Mouse (Mus musculus): Measurements from ENCODE around the gene Adcy6. TPM values are rescaled to one million over a fixed set of nuclear protein-coding genes. Genes with fewer than 3 reads are reported as not detected.
A peak's percentile ranks its signal among the peaks of the same experiment; 100 is the strongest.

Adcy6 gene
- polyA plus RNA-seq, 1 experiment from 2014 or later: 9.5 TPM

DNA sequence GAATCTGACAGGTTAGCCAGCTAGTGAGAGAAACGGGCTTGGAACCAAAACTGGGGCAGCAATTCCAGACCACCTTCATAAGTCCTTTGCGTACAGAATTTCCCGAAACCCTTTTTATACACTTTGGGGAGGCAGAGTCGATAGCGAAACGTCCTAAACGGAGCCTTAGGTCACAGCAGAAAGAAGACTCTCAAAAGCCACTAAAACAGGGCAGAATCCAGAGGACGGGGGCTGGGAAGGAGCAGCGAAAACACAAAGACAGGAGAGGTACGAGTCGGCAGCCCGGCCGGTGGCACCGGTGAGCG, 43.0 kb downstream of the Adcy6 start:
- ATAC-seq (ENCODE audit: low FRiP score, low TSS enrichment) (no peak), DNase-seq (ENCODE audit: low spot score) (no peak)
- H3K4me3 ChIP-seq (ENCODE audit: low read depth, low read length): peak overlapping the region; percentile 88
- TF ChIP-seq CTCF (IDR thresholded peaks at IDR 0.05; ENCODE audit: low read depth): no peak
- no peak for TF ChIP-seq EP300 (optimal IDR thresholded peaks at IDR 0.05)
- peak overlapping the region; percentile 63 for H3K4me2 ChIP-seq (replicated peaks; ENCODE audit: low read depth)
- H3K9me3 ChIP-seq (ENCODE audit: control insufficient read depth, low read length): no peaks in the 10 kb centered on the region
- H3K27me3 ChIP-seq (ENCODE audit: control insufficient read depth, insufficient read depth, low read length): no peaks in the 10 kb centered on the region
- no peaks in the 10 kb centered on the region for H3K4me1 ChIP-seq (replicated peaks; ENCODE audit: control insufficient read depth, insufficient read depth)
- H3K27ac ChIP-seq (replicated peaks): peak overlapping the region; percentile 99
- WGBS: under 1% methylated on average over 15 of the region's 15 CpGs
- no peaks in the 10 kb centered on the region for H3K36me3 ChIP-seq (ENCODE audit: control insufficient read depth, insufficient read depth, low read length)
- peak overlapping the region; percentile 90 for H3K9ac ChIP-seq (ENCODE audit: low read length)

DNA sequence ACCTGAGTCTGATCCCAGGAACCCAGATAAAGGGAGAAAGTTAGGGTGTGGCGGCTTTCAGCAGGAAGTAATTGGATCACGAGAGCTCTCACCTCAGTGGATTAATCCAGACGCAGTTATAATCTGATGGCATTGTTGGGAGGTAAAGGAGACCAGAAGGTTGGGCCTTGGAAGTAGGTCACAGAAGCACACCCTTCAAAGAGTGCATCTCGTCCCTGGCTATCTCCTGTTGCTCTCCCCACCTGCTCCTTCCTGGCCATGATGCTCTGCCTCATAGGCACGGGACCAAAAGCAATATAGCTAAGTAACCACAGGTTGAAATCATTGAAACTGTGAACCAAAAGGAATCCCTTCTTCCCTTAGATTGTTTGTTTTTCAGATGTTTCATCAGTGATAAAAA, 52.7 kb downstream of the Adcy6 start:
- Histone ChIP-seq H3K36me3 (ENCODE audit: control insufficient read depth, insufficient read depth, low read length) (peaks cover 20% of the 10 kb centered on the region), H3K4me1 (replicated peaks; ENCODE audit: control insufficient read depth, insufficient read depth) (no peaks in the 10 kb centered on the region), H3K27me3 (ENCODE audit: control insufficient read depth, insufficient read depth, low read length) (no peaks in the 10 kb centered on the region), H3K4me2 (replicated peaks; ENCODE audit: low read depth) (no peak overlapping the region), H3K9me3 (ENCODE audit: control insufficient read depth, low read length) (no peaks in the 10 kb centered on the region), H3K27ac (replicated peaks) (no peak overlapping the region), H3K4me3 (ENCODE audit: low read depth, low read length) (no peak overlapping the region), H3K9ac (ENCODE audit: low read length) (no peak overlapping the region)
- no peak for DNase-seq (ENCODE audit: low spot score)
- TF ChIP-seq EP300 (optimal IDR thresholded peaks at IDR 0.05) (no peak), CTCF (IDR thresholded peaks at IDR 0.05; ENCODE audit: low read depth) (no peak)
- no peak for ATAC-seq (ENCODE audit: low FRiP score, low TSS enrichment)
- WGBS: 84% methylated on average over 5 of the region's 5 CpGs

DNA sequence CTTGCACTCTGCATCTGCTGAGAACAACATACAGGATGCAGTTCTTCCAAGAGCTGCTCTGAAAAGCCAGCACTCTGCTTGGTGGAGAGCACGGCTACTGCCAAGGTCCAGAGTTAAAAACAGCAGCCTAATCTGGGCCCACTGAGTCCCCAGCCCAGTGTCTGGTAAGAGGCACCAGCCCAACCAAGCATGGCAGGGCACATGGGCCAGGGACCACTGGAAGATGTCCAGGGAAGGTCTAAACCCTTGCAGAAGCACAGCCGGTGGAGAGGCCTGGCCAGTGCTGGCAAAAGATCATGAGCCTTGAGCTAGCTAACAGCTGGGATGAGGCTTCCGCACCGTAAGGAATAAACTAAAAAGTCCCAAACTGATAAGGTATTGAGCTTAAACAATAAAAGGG, 54.0 kb downstream of the Adcy6 start:
- TF ChIP-seq CTCF (IDR thresholded peaks at IDR 0.05; ENCODE audit: low read depth) (no peak), EP300 (optimal IDR thresholded peaks at IDR 0.05) (no peak)
- Histone ChIP-seq H3K27me3 (ENCODE audit: control insufficient read depth, insufficient read depth, low read length) (no peaks in the 10 kb centered on the region), H3K4me3 (ENCODE audit: low read depth, low read length) (no peak overlapping the region), H3K4me1 (replicated peaks; ENCODE audit: control insufficient read depth, insufficient read depth) (no peaks in the 10 kb centered on the region), H3K9ac (ENCODE audit: low read length) (no peak overlapping the region), H3K9me3 (ENCODE audit: control insufficient read depth, low read length) (no peaks in the 10 kb centered on the region), H3K27ac (replicated peaks) (no peak overlapping the region), H3K4me2 (replicated peaks; ENCODE audit: low read depth) (no peak overlapping the region), H3K36me3 (ENCODE audit: control insufficient read depth, insufficient read depth, low read length) (peaks cover 28% of the 10 kb centered on the region)
- DNase-seq (ENCODE audit: low spot score) (no peak), ATAC-seq (ENCODE audit: low FRiP score, low TSS enrichment) (no peak)
- WGBS: 91% methylated on average over 4 of the region's 4 CpGs

DNA sequence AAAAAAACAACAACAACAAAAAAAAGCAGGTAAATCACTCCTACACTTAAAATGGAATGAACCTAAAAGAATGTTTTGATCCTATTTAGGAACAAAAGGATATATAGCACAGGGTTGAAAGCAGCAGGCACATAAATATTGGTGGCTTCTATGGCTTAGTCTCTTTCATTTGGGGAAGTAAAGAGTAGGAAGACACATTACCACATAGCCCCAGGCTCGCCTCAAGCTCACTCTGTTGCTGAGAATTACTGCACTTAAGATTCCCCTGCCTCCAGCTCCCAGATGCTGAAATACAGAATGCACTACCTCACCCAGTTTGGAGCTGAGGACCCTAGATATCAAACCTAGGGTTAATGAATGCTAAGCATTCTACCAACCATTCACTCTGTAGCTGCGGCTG, 57.1 kb downstream of the Adcy6 start:
- TF ChIP-seq CTCF (IDR thresholded peaks at IDR 0.05; ENCODE audit: low read depth): no peak
- no peak for TF ChIP-seq EP300 (optimal IDR thresholded peaks at IDR 0.05)
- DNase-seq (ENCODE audit: low spot score) (no peak), ATAC-seq (ENCODE audit: low FRiP score, low TSS enrichment) (no peak)
- Histone ChIP-seq H3K4me2 (replicated peaks; ENCODE audit: low read depth) (no peak overlapping the region), H3K27me3 (ENCODE audit: control insufficient read depth, insufficient read depth, low read length) (no peaks in the 10 kb centered on the region), H3K9me3 (ENCODE audit: control insufficient read depth, low read length) (no peaks in the 10 kb centered on the region), H3K4me1 (replicated peaks; ENCODE audit: control insufficient read depth, insufficient read depth) (no peaks in the 10 kb centered on the region), H3K36me3 (ENCODE audit: control insufficient read depth, insufficient read depth, low read length) (peaks cover 25% of the 10 kb centered on the region), H3K9ac (ENCODE audit: low read length) (no peak overlapping the region), H3K27ac (replicated peaks) (no peak overlapping the region), H3K4me3 (ENCODE audit: low read depth, low read length) (no peak overlapping the region)
- WGBS: 89% methylated on average over 2 of the region's 2 CpGs

DNA sequence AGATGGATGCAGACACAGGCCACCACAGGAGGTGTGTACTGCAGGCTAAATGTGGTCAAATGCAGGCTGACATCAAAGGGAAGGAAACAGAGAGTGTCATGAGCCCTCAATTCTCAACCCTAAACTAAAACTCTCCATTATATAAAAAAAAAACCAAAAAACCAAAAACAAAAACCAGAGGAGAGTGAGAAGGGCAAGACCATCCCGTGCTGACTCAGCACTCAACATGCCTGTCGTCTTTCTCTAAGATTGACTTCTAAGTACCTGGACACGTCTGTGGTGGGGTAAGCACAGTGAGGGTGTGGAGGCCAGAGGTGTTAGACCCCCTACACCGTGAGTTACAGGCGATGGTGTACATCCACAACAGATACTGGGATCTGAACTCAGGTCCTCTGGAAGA, 63.0 kb downstream of the Adcy6 start:
- no peak for ATAC-seq (ENCODE audit: low FRiP score, low TSS enrichment)

GRCm38 (mm10) chr15:98545151-98545550, 64.7 kb downstream of the Adcy6 start:
- H3K36me3 ChIP-seq (ENCODE audit: control insufficient read depth, insufficient read depth, low read length): peaks cover 25% of the 10 kb centered on the region

More for the DNA sequence above, 63.0 kb downstream of the Adcy6 start:
- H3K9me3 ChIP-seq (ENCODE audit: control insufficient read depth, low read length): no peaks in the 10 kb centered on the region
- DNase-seq (ENCODE audit: low spot score): no peak
- TF ChIP-seq CTCF (IDR thresholded peaks at IDR 0.05; ENCODE audit: low read depth) (no peak), EP300 (optimal IDR thresholded peaks at IDR 0.05) (no peak)
- H3K4me2 ChIP-seq (replicated peaks; ENCODE audit: low read depth): no peak overlapping the region
- H3K27ac ChIP-seq (replicated peaks): no peak overlapping the region
- no peaks in the 10 kb centered on the region for H3K27me3 ChIP-seq (ENCODE audit: control insufficient read depth, insufficient read depth, low read length)
- peaks cover 33% of the 10 kb centered on the region for H3K36me3 ChIP-seq (ENCODE audit: control insufficient read depth, insufficient read depth, low read length)
- 91% methylated on average over 5 of the region's 5 CpGs for WGBS
- no peaks in the 10 kb centered on the region for H3K4me1 ChIP-seq (replicated peaks; ENCODE audit: control insufficient read depth, insufficient read depth)
- H3K4me3 ChIP-seq (ENCODE audit: low read depth, low read length): no peak overlapping the region
- no peak overlapping the region for H3K9ac ChIP-seq (ENCODE audit: low read length)

More at GRCm38 (mm10) chr15:98545151-98545550, 64.7 kb downstream of the Adcy6 start:
- Histone ChIP-seq H3K27me3 (ENCODE audit: control insufficient read depth, insufficient read depth, low read length) (no peaks in the 10 kb centered on the region), H3K9ac (ENCODE audit: low read length) (no peak overlapping the region), H3K4me1 (replicated peaks; ENCODE audit: control insufficient read depth, insufficient read depth) (no peaks in the 10 kb centered on the region), H3K4me3 (ENCODE audit: low read depth, low read length) (no peak overlapping the region), H3K9me3 (ENCODE audit: control insufficient read depth, low read length) (no peaks in the 10 kb centered on the region), H3K4me2 (replicated peaks; ENCODE audit: low read depth) (no peak overlapping the region), H3K27ac (replicated peaks) (no peak overlapping the region)
- no peak for ATAC-seq (ENCODE audit: low FRiP score, low TSS enrichment)
- no peak for TF ChIP-seq CTCF (IDR thresholded peaks at IDR 0.05; ENCODE audit: low read depth)
- TF ChIP-seq EP300 (optimal IDR thresholded peaks at IDR 0.05): no peak
- whole genome bisulfite sequencing: 87% methylated on average over 3 of the region's 3 CpGs
- DNase-seq (ENCODE audit: low spot score): no peak
